Mouse (Mus musculus) brown adipose tissue, adult 24 weeks (tissue): ENCODE measurements around the gene Rtn4rl1. TPM values are rescaled to one million over a fixed set of nuclear protein-coding genes. Genes with fewer than 3 reads are reported as not detected.

Source experiments
- H3K27ac ChIP-seq: fragments of 200-500 bp; replicated peaks from 2 replicates; pipeline ENCODE4 v1.5.1; 2012; ENCODE audit warnings: low read depth, mild to moderate bottlenecking, low read length
- H3K4me1 ChIP-seq: fragments of 200-500 bp; 2 replicates; pipeline ENCODE4 v1.6.1; 2012; ENCODE audit warnings: low read length, mixed read lengths; ENCODE audit not compliant: control insufficient read depth, insufficient read depth, insufficient read length
- H3K4me3 ChIP-seq: fragments of 200-500 bp; 2 replicates; pipeline ENCODE4 v1.5.1; 2012; ENCODE audit warnings: low read depth, mild to moderate bottlenecking, low read length, moderate library complexity; ENCODE audit not compliant: insufficient read depth
- polyA plus RNA-seq: library from polyadenylated mRNA; stranded (reverse); fragments of >200 nt; gene quantifications from 2 replicates; pipeline ENCODE4 v1.2.4, GENCODE M21; 2012; ENCODE audit not compliant: missing spikeins, insufficient read depth, insufficient read length

The Rtn4rl1 gene
- polyA plus RNA-seq, 1 experiment, result 5.3 TPM

GRCm38 (mm10) chr11:75160954-75161353, 32.6 kb upstream of the Rtn4rl1 start:
- no peak overlapping the region for H3K4me3 ChIP-seq
- no peak overlapping the region for H3K27ac ChIP-seq
- peaks cover 22% of the 10 kb centered on the region; the same call in 1 of the 2 replicates for H3K4me1 ChIP-seq

GRCm38 (mm10) chr11:75161417-75162008, 32.1 kb upstream of the Rtn4rl1 start:
- peak overlapping the region; percentile 45; the same call in 1 of the 2 replicates for H3K27ac ChIP-seq
- H3K4me3 ChIP-seq, result no peak overlapping the region
- H3K4me1 ChIP-seq, result peaks cover 19% of the 10 kb centered on the region; the same call in 1 of the 2 replicates

DNA sequence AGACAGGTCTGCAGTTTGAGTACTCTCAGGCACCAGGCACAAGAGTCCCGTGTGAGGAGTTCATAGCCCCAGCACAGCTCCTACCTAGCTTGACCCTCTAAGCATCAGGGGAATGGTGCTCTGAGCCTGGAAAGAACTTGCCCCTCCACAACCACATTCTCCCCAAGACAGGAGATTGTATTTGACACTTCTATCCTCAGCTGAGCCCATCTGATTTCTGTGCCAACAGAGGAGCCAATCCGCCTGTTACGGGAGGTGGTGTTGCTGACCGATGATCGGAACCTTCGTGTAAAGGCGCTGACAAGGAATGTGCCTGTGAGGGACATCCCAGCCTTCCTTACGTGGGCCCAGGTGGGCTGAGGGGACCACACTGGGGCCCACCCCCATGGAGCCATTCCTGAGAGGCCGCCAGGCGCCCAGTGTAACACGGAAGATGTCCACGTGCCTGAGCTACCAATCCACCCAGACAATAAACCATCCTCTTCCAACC, 30.9 kb upstream of the Rtn4rl1 start:
- Histone ChIP-seq H3K27ac (peak overlapping the region; percentile 4; the same call in 1 of the 2 replicates), H3K4me3 (no peak overlapping the region), H3K4me1 (peaks cover 13% of the 10 kb centered on the region; the same call in 1 of the 2 replicates)

DNA sequence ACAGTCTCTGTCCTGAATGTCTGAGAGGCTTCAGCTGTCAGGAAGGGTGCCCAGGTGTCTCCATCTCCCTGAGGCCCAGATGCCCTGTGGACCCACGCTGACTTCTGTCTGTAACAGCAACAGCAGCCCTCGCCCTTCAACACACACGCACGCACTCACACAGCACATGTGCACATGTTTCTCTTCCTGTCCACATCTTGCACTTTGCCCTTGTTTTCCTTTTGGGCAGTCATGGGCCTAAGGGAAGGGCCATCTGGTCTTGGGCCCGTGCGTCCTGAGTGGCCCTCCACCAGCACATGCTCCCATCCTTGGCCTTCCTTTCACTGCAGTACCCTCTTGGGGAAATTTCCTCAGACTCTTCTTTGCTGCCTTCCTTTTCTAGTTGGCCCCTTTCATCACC, 30.2 kb upstream of the Rtn4rl1 start:
- peak overlapping the region; percentile 4 for H3K27ac ChIP-seq
- no peak overlapping the region for H3K4me3 ChIP-seq
- peaks cover 11% of the 10 kb centered on the region; the same call in 1 of the 2 replicates for H3K4me1 ChIP-seq

GRCm38 (mm10) chr11:75164051-75164450, 29.5 kb upstream of the Rtn4rl1 start:
- peaks cover 9% of the 10 kb centered on the region; the same call in 1 of the 2 replicates for H3K4me1 ChIP-seq
- peak overlapping the region; percentile 4 for H3K27ac ChIP-seq
- H3K4me3 ChIP-seq, result peak overlapping the region; percentile 4; the same call in 1 of the 2 replicates

GRCm38 (mm10) chr11:75164750-75165149, 28.8 kb upstream of the Rtn4rl1 start:
- Histone ChIP-seq H3K4me3 (peak overlapping the region; percentile 84), H3K27ac (peak overlapping the region; percentile 28), H3K4me1 (peaks cover 9% of the 10 kb centered on the region; the same call in 1 of the 2 replicates)

GRCm38 (mm10) chr11:75165441-75166192, 28.0 kb upstream of the Rtn4rl1 start:
- Histone ChIP-seq H3K27ac (peak overlapping the region; percentile 59), H3K4me1 (peaks cover 9% of the 10 kb centered on the region; the same call in 1 of the 2 replicates)

DNA sequence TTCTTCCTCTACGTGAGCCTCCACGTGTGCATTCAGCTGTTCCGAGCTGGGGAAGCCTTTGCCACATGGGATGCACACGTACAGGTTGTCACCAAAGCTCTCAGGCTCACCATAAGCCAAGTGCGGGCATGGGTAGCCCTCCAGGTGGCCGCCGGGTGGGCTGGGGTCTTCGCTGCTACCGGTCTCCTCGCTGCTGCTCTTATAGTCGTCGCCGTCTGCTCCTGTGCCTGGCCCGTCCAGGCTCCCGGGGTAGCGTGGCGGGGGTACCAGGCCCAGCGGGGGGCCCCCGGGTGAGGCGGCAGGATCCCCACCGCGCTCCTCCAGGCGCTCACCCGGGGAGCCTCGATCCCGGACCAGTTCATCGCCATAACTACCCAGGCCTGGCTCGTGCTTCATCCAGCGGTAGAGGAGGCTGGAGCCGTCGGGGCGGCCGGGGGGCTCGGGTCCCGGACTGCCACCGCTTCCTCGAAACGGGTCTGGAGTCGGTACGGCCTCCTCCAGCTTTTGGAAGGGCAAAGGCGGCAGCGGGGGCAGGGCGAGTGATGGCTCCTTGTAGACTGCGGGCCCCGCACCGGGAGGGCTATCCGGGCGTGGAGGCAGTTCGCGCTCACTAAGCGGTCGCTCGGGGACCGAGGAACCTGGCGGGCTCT, 27.3 kb upstream of the Rtn4rl1 start:
- Histone ChIP-seq H3K4me1 (peaks cover 9% of the 10 kb centered on the region; the same call in 1 of the 2 replicates), H3K4me3 (peak overlapping the region; percentile 84), H3K27ac (peak overlapping the region; percentile 59; the same call in 1 of the 2 replicates)

More at GRCm38 (mm10) chr11:75165441-75166192, 28.0 kb upstream of the Rtn4rl1 start:
- peak overlapping the region; percentile 84 for H3K4me3 ChIP-seq

- H3K4me3 ChIP-seq, result peak overlapping the region; percentile 84
- H3K4me1 ChIP-seq, result peaks cover 9% of the 10 kb centered on the region; the same call in 1 of the 2 replicates
- H3K27ac ChIP-seq, result peak overlapping the region; percentile 81
Measured at GRCm38 (mm10) chr11:75166861-75167642, 26.5 kb upstream of the Rtn4rl1 start.

- H3K27ac ChIP-seq, result peak overlapping the region; percentile 81
- H3K4me1 ChIP-seq, result peaks cover 9% of the 10 kb centered on the region; the same call in 1 of the 2 replicates
- H3K4me3 ChIP-seq, result peak overlapping the region; percentile 84
Measured at GRCm38 (mm10) chr11:75167643-75168589, 25.7 kb upstream of the Rtn4rl1 start.

GRCm38 (mm10) chr11:75168590-75169361, 24.8 kb upstream of the Rtn4rl1 start:
- Histone ChIP-seq H3K4me1 (peaks cover 5% of the 10 kb centered on the region; the same call in 1 of the 2 replicates), H3K4me3 (peak overlapping the region; percentile 84)

DNA sequence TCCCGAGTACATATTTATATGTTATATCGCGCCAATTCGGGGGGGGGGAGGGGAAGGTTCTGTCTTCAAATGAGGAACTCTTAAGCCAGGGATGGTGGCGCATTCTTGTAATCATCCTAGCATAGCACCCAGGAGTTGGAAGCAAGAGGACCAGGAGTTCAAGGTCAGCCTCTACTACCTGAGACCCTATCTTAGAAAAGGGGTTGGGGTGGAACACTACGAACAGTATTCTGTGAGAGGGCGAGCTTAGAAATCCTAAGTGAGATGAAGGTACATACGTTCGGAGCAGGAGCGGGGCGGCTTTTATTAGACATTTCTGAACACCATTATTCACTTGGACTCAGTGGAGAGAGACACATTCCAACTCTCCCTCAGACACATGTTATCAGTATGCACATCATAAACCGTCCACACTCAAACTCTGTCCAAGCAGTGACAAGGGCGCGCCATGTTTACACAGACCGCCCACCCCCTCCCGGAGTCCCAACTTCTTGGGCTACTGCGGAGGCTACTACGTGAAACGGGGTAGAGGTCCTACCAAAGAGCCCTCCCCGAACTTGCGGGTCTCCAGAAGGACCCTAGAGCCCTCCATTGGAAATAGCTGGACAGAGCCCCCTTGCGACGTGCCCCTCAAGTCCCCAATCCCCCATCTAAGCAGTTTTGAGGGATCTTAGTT, 24.0 kb upstream of the Rtn4rl1 start, which contains the start of gene Hic1:
Gene Hic1 (minus strand): TSS at position 115 of the 676 bp plus-strand sequence.
- Histone ChIP-seq H3K27ac (peak within 1 kb of the TSS; percentile 79), H3K4me1 (peaks cover 5% of the 10 kb centered on the region; the same call in 1 of the 2 replicates), H3K4me3 (peak within 1 kb of the TSS; percentile 84)

More at GRCm38 (mm10) chr11:75168590-75169361, 24.8 kb upstream of the Rtn4rl1 start:
- H3K27ac ChIP-seq, result peak overlapping the region; percentile 79
